Mouse (Mus musculus): Measurements from ENCODE around the gene Otulinl.

Gene Otulinl

DNA sequence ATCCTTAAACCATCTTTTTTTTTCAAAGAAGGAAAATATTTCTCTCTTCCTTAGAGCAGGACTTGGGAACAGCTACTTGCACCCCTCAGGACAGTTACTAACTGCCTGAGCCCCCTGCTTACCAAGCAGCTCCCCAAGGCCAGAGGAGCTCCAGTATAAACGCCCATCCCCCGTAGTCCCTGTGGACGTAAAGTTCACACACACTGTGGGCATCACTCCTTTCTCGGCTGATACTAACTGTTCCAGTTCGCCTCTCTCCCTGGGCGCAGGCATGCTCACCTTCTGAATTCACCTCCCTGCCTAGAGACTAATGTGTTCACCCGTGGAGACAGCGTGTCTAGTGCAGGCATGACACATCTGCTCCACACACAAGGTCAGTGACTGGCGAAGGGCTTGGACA, 2.9 kb downstream of the Otulinl start:
- DNase-seq: no peak

DNA sequence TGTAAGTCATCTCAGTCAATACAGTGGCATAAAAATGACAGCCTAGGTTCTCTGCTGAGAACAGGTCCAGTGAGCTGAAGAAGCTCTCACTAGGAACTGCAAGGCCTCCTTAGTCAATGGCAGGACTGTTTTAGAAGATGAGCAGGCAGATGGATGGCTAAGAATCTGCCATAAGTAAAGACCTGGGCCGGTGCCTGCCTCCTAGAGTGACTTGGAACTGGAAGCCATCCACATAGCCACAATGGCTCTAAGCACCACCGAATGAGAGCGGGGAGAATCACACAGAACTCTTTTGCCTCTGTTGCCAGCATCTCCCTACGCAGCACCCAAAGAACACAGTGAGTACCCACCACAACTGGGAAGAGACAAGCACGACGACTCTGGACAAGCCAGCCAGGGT, 3.6 kb downstream of the Otulinl start:
- no peak for DNase-seq

DNA sequence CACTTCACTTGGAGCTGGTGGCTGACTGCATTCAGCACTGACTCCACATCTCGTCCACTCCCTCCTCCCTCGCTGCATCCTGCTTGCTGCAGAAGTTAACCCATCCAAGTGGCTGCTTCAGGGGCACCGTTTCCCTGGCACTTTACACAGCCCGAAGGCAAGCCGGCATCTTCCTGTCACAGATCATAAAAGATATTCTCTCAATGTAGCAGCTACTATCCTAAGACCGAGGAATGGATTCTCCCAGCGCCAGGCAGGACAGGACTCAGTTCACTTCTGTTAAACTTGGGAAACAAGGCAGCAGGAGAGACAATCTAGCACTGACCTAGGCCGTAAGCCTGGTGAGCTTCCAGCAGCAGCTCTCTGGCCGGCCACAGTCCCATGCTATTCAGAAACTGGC, 5.2 kb downstream of the Otulinl start:
- no peak for DNase-seq

GRCm38 (mm10) chr15:27675122-27675521, 6.3 kb downstream of the Otulinl start:
- no peak for DNase-seq

- DNase-seq: no peak
These were observed 7.3 kb downstream of the Otulinl start for GRCm38 (mm10) chr15:27674041-27674440.

GRCm38 (mm10) chr15:27673151-27673550, 8.2 kb downstream of the Otulinl start:
- no peak for DNase-seq

DNA sequence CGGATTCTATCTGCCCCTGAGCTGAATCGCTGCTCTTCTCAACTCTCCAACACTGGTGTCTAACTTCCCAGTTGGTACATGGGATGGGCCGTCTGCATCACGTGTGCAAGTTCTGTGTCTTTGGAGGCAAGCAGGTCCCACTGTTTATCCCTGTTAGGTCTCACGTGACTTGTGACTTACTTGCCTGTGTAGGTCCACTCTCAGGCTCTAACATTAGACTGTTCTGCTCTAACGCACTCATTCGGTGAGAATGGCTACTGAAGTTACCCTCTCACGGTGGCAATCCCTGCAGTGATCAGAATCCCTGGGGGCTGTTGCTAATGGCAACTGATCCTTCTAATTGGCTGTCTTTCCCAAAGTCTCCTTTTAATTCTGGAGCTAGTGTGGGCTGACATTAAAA, 9.1 kb downstream of the Otulinl start:
- DNase-seq: no peak

DNA sequence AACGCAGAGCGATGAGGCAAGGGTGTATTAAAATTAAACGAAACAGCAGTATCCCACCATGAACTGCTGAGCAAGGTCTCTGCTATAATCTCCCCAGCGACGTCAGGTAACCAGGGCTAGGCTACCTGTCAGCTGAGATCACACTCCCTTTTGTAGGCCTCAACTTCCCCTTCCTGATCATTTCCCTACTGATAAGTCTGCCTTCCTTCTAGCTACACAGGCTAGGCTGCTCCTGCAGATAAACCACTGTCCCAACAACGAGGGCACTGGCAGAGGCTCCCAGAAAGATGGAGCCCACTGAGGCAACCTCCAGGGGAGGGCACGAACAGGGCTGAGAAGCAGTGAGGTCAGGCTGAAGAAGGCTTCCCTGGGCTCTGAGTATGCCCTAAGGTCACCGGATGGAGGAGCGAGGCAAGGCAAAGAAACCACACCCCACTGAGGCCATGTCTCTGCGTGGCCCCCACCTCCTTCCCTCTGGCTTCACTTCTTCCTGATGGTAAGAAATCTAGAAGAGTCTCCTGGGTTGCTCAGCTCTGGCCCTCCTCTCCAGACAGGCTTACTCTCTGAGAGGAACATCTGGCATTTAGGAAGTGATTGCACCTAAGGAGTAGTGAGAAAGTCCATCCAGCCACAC, 9.7 kb downstream of the Otulinl start:
- DNase-seq: no peak

DNA sequence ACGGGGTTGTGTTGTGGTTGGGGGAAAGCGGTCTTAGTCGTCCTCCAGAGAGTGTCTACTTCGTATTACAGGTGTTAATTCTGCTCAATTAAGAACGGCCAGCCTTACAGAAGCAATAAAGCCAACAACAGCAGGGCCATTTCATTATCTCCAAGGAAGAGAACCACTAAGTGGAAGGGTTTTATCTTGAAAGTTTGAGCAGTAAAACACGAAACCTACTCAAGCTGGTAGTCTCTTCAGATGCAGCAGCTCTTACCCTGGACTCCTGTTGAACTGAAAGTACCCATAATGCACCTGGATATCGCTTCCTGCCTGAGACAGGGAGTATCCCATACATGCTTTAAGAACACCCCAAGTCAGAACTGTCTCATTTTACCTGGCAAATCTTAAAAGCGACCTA, 10.7 kb downstream of the Otulinl start:
- DNase-seq: no peak

DNA sequence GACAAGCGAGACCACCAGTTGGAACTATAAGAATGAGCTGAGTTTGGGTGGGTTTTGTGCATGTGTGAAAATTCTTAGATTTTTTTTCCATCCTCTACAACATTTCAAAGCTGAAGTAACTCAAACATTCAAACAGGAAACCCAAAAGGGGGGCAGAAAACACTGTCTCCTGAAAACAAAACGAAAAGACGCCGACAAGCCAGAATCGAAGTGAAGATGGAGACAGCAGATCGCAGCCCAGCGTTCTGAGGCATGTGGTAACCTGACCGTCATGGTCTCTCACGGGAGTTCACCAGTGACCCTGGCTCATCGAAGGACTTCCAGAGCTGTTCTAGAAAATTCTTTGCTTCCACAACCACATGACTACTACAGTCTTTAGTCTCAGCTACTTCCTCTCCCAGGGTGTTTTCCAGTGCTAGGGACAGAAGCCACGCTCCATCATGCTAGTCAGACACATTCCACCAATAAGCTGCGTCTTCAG, 11.4 kb downstream of the Otulinl start:
- no peak for DNase-seq

DNA sequence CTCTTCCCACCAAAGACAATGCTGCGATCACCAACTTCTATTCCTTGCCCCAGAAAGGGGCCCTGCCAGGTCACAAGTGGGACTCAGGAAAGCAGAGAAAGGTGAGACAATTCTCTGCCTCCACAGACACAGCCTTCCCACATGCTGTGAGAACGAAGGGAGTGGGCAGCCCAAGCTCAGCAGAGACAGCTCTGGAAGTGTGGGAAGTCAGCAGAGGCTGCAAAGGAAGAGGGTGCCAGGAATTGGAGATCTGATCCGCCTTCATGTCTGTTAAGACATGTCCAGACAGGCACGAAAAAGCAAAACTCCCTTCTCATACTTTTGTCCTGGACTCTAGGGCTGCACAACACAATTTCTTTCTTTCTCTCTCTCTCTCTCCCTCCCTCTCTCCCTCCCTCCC, 12.1 kb downstream of the Otulinl start:
- no peak for DNase-seq

- DNase-seq: no peak
These were observed 12.8 kb downstream of the Otulinl start for GRCm38 (mm10) chr15:27668557-27668956.

DNA sequence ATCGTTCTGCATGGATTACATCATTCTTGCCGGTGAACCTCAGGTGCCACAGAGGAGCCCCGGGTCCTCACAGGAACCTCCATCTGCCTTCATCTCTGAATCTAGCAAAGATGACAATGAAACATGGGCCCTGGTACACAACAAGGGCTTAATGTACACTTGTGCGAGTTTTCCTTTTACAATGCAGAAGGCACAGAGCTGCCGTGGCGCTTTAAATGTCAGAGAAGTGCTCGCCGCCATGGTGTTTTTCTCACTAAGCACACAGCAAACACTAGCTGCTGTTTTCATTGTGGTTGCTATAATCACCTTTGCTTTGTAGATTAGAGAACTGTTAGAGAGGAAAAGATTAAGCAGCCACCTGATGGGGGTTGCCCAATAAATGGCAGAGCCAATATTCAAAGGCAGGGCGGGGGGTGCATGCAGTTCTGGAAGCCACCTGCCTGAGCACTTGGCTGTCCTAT, 13.3 kb downstream of the Otulinl start:
- DNase-seq: no peak

DNA sequence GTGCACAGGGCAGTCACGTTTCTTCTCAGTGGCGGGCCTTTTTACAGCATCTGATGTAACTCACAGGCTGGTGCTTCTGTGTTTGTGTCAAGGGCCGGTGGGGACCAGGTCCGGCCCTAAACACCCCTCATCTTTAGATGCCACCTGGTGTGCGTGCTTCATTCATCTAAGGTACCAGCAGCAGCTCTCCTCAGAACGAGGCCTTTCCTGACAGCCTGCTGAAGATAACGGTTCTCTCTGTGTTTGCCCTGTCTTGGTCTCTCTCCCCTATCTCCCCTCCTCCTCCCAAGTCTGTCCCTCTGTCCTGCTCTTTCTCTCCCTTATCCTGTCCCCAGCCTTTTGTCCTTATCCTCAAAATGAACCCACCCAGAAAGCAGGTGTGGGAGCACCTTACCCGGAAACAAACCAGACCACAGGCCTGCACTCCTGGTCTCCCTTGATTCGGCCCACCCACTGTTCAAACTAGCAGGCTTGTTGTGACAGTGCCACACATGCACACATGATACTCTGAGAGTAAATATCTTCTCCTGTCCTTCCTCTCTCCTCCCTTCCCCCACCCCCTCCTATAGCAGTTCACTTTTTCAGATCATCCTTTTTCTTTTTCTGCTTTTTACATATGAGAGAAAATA, 14.4 kb downstream of the Otulinl start:
- no peak for DNase-seq

- DNase-seq: peak; percentile 31
These were observed 15.9 kb downstream of the Otulinl start for GRCm38 (mm10) chr15:27665392-27665911.

DNA sequence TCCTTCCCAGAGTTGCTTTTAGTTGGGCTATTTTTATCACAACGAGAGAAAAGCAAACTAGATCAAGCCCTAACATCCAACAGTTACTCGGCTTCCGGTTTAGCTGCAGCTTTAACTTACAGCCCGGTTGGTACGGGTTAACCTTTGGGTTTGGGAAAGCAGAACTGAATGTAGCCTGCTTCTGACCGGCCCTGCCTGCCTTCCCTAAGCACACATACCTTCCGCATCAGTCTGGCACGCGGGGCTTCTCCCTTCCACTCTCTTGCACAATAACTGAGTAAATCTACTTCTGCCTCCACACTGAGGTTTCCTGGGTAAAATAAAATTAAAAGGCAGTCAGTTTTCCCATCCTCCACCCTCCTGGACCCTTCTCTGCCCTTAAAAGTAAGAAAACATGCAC, 17.3 kb downstream of the Otulinl start:
- no peak for DNase-seq

GRCm38 (mm10) chr15:27662699-27663098, 18.7 kb downstream of the Otulinl start:
- DNase-seq: no peak

DNA sequence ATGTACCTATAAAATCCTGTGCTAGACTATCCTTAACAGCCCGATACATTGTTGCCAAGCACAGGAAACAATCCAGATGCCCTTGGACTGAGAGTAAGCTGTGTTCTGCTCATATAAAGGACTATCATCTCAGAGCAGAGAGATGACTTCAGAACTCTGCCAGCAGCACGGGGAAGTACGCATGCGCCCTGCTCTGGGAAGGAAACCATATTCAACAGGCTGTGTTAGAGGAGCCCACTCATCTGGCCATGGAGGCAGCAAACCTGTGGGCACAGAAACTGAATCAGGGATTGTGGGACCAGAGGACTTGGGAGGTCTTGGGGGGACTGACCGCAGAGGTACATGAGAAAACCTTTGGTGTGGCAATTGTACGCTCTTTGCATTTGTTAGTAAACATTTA, 19.7 kb downstream of the Otulinl start:
- DNase-seq: no peak

DNA sequence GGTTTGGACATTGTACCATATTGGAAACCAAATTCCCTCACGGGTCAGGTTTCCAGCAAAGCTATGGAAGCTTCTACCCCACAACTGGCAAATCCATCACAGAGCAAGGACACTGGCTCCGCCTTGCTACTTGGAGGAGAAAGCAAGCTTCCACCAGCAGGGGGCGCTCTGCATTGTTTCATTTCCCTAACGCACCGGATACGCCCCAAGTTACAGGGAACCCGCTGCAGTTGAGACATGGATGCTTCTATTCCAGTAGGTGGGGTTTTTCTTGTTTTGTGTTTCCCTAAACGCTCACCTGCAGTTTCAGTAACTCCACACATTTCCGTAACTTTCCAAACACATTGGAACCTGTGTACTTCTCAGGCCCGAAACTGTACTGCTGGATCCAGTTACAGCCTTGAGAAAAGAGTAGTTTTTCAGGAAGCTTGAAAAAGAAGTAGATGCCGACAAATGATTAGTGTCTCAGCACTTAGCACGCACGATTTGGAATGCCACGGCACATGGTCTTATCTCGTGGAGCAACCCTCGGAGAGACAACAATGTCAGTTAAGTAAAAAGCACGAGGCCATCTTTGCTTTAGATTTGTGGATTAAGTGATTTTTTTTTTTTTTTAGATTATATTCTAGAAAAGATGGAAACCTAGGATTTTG, 21.7 kb downstream of the Otulinl start:
- DNase-seq: peak; percentile 86

GRCm38 (mm10) chr15:27659143-27659542, 22.2 kb downstream of the Otulinl start:
- DNase-seq: no peak

- DNase-seq: no peak
These were observed 23.0 kb downstream of the Otulinl start for GRCm38 (mm10) chr15:27658356-27658755.

GRCm38 (mm10) chr15:27657866-27658265, 23.5 kb downstream of the Otulinl start:
- DNase-seq: no peak

DNA sequence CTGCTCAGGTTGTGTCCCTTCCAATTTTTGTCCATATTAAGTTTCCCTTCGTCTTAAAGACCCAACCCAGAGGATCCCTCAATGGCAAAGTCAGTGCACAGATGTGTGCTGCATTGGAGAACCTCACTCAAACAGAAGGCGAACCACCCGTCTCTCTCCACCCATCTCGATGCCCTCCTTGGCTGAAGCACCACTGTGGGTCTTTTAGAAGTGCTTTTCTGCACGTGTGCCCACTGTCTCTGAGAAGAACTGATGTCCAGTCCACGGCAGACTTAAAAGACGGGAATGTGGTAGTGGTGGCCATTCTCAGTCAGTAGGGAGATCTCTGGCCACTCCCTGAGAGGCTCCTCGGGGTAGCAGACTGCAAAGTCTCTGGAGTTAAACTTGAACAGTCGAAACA, 24.8 kb downstream of the Otulinl start:
- no peak for DNase-seq

DNA sequence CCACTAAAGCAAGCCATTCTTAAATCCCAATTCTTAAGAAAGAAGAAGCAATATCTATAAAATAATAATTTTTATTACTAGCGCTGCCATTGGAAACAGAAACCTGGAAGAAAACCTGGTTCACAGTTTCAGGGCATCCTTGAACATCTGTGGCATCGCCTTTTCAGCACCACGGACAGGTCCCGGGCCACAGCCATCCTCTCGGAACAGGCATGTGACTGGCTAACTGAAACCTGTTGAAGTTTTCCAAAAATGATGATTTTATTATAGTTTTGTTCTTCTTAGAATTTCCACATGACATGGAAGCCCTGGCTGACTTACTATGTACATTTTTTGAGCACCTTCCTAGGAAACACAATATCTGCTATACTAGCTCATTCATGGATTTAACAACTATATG, 26.4 kb downstream of the Otulinl start:
- peak; percentile 25 for DNase-seq
